Mouse (Mus musculus) left cerebral cortex, postnatal 25 days (tissue): ENCODE results near the gene Arl6ip4. TPM values are rescaled to one million over a fixed set of nuclear protein-coding genes. Genes with fewer than 3 reads are reported as not detected.

ENCODE experiments used
- DNase-seq, 2 experiments: peaks; one replicate each; pipeline ENCODE4 v3.0.0; 2022; ENCODE audit warnings: low spot score in 2 of 2, mixed read lengths in 1 of 2
- intact Hi-C: fragments of 180-260 bp; cut with DNase I; formaldehyde crosslinking; loops from one replicate; pipeline ENCODE4 v1.15.1; 2025
- total RNA-seq, 2 experiments: library from RNA; stranded (reverse); gene quantifications; 2 replicates each; pipeline ENCODE4 v1.2.3; 2021

Gene Arl6ip4
- 10 to 100 TPM; 45.9 to 57.4 TPM for total RNA-seq

DNA sequence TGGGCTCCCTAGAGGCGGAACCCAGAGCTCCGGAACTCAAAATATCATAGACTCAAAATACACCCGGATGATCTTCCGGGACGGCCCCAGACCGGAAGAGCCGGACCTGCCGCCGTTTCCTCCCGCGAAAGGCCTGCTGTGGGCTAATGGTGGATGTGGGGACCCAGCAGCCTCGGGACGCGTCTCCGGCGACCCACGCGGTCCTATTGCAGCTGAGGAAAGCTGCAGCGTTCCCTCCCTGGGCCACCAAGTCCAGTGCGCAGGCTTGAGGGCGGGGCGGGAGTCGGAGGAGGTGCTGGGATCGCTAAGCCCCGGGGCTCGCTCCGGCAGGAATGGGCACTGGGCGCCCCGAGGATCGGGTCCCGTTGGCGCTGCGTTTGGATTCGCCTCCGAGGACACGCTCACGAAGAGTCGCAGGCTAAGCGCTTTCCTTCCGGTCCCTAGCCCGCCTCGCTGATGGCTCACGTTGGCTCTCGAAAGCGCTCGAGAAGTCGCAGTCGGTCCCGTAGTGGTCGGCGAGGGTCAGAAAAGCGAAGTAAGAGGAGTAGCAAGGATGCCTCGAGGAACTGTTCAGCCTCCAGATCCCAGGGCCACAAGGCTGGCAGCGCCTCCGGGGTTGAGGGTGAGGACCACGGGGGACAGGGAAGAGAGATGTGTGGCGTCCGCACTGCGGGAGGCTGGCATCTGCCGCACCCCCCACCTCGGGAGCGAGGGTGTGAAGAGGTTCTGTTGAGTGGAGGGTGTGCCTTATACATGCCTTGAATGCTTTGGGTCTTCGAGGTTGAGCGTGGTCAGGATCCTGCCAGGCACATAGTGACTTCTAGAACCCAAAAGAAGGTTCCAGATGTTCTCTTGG lies at the start of gene Arl6ip4:
Arl6ip4 (plus strand) TSS at position 100 of the 856 bp plus-strand sequence.
- peak; percentile 80 to 84 for DNase-seq
- intact Hi-C loops = no loop called here

DNA sequence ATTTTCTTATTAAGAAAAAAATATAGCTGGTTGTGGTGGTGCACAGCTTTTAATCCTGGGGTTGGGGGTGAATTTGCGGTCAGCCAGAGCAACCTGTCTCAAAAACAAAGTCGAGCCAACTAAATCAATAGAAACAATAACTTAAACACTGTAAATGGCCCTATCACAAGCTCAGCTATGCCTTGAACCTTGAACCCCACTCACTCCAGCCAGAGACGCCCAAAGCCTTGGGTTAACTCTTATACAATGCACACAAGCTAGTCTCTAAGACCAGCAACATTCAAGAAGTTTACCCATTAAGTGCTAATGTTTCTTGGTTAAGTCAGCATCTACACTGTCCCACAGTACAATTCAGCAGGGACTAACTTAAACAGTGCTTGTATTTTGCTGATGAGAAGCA lies 46.2 kb upstream of the Arl6ip4 start:
- intact Hi-C loops = no loop called here
- no peak for DNase-seq

DNA sequence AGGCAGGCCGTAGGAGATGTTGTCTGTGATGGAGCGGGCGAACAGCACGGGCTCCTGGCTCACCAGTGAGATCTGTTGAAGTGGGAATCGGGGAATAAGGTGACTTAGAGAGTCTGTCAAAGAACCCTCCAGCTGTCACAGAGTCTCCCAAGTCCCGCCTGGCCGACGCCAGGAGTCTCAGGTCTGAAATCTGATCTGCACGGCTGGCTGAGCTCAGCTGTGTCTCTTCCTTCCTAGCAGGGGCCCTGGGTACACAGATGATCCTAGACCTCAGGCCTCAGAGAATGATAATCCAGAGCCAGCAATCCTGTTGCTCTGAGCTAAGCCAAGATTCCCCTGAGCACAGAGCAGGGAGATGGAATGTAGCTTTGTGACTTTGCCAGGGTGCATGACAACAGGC lies 42.2 kb upstream of the Arl6ip4 start:
- DNase-seq = no peak
- intact Hi-C loops = no loop called here

DNA sequence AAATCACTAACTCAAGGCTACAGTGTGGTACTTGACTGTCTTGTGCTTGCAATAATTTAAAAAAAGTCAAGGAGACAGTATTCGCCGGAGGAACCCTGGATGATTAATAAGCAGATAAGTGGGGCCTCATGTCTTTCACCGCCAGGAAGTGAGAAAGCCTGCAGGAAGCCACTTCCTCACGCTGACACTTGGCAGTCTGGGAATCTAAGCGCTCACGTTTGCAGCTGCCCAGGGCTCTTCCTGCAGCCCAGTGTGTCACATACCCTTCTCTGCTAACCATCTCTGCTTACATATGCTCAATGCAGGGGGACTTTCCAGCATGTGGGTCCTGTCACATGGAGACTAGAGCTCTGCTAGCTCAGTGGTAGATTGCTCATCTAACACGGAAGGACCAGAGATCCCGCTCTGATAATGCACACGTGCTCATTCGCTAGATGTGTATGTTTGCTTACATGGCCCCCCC lies 41.0 kb upstream of the Arl6ip4 start:
- intact Hi-C loops = no loop called here

DNA sequence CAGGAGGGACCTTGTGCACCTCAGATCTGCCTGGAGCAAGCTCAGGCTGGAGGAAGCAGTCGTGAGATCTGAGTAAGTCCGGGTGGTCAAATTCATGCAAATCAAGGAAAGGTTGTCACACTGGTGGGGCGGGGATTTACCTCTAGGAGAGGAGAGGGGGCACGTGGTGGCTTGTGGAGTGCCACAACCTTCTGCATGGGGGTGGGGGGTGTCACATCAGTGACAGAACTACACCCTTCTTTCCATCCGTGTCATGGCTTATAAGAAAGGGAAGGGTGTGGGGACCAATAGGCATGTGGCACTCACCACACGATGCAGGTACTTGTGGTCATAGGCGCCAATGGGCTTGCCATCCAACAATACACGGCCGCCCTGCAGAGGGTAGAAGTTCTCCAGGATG lies 40.2 kb upstream of the Arl6ip4 start:
- DNase-seq = no peak
- intact Hi-C loops = no loop called here

More for the DNA sequence above, 41.0 kb upstream of the Arl6ip4 start:
- DNase-seq = no peak

DNA sequence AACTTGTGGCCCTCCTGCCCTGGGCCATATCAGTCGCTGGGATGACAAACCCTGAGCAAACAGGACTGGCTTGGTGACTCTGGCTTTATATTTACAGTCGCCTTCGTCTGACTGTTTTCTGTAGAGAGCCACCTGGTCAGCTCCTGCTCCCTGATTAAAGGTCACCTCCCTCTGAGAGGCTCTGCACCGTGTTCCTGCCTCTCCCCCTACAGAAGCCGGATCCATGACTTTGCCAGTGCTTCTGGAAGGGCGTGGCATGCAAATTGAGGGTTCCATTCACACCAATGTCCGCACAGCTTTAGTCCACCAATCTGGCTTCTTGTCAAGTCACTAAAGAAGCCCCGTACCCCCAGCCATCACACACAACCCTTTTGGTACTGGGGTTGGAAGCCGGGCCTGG lies 39.3 kb upstream of the Arl6ip4 start:
- no peak for DNase-seq
- intact Hi-C loops = no loop called here

DNA sequence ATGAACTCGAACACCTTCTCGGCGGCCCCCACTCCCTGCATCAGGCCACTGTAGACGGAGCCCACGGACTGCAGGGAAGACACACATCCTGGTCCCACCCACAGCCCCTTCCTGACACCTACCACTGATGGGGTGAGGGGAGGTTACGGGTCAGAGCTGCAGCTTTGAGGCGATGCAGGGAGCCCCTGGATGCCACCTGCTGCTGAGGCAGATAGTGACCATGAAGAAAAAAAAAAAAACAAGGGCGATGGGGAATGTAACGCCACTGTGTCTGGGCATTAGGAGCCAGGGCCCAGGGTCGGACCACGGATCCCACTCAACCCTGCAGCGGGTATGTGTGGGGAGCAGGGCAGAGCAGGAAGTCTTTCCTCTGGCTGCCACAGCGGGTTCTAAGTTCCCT lies 38.6 kb upstream of the Arl6ip4 start:
- DNase-seq = no peak
- intact Hi-C loops = no loop called here

DNA sequence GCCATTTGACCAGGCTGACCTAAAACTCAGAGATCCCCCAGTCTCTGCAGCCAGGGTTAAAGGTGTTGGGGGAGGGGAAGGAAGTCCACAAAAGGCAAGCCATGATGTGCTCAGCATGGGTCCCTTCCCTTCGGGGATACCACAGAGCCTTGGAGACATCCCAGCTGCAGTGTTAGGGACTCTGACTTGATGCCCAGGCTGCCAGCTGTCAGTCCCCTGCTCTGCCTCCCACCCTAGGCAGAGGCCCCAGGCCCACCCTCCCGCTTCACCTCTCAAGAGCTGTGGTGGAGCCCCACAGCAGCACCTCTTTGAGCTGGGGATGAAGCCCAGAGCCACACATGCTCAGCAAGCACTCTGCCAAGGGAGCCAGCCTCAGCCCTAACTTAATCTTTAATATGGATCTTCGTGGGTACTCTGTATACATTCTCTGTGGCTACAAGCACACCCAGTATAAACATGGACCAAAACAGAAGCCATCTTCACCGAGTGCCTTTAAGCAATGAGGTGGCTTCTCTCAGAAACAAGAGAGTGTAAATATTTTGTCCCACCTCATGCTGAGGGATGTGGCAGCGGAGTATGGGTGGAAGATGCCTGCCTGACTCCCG lies 37.9 kb upstream of the Arl6ip4 start:
- no peak for DNase-seq
- intact Hi-C loops = no loop called here

DNA sequence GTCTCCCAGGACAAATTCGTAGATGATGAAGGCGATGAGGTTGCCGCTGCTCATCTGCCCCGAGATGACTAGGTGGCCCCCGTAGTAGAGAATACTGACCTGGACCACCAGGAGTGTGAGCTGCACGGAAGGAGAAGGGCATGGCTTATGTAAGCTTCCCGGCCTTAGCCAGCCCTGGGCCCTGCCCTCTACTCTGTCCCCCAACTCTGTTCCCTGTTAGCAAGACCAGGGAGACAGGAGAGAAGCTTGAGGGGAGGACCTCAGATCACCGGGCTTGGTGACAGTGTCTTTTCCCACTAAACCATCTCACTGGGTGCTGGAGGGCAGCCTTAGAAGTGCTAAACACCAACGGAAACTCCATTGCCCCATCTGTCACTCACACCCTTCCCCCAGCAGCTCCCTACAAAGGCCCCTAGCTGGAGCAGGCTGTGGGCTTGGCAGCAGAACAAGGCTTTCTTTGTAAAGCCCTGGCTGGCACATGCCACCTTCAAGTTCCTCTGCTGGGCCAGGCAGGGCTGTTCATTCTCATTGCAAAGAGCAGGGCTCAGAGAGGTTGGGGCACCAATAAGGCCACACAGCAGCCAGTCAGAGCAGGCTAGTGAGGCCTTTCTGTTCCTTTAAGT lies 37.0 kb upstream of the Arl6ip4 start:
- intact Hi-C loops = no loop called here
- peak; percentile 65 to 87 for DNase-seq

DNA sequence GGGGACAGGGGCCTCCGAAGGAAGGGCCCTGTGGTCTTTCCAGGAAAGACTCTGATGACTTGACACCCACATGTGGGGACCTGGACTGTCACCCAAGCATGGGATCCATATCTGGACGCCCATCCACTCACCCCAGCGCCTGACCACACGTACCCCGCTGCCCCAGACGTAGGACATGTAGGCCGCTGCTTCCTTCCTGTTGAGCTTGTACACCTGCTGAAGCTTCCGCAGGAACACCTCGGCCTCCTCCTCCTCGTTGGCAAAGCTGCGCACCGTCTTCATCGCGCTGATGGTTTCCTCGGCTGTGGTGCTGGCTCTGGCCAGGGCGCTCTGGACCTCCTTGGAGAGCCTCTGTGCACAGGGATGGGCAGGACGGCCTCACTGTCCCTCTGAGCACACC lies 36.0 kb upstream of the Arl6ip4 start:
- DNase-seq = no peak
- intact Hi-C loops = loop anchor here (10.0 kb wide), 1 partner anchor 255 kb away; no protein-coding TSS in a partner anchor

DNA sequence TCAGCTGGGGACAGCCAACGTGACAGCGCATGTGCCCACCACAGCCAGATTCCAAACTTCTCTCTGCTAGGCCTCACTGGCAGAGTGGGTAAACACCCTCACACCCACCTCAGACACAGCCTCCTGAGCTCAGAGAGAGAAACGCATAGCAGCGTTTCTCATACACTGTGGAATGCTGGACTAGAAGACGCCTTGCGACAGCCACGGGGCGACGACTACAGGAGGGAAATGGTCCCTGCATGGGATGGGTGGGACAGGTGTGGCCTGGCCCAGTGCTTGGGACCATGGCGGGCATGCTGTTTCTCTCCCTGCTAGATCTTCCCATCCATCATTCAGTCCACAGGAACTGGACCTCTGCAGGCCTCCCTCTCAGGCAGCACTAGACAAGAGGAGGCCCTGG lies 33.4 kb upstream of the Arl6ip4 start:
- no peak for DNase-seq
- intact Hi-C loops = loop anchor here (10.0 kb wide), 1 partner anchor 258 kb away; no protein-coding TSS in a partner anchor

DNA sequence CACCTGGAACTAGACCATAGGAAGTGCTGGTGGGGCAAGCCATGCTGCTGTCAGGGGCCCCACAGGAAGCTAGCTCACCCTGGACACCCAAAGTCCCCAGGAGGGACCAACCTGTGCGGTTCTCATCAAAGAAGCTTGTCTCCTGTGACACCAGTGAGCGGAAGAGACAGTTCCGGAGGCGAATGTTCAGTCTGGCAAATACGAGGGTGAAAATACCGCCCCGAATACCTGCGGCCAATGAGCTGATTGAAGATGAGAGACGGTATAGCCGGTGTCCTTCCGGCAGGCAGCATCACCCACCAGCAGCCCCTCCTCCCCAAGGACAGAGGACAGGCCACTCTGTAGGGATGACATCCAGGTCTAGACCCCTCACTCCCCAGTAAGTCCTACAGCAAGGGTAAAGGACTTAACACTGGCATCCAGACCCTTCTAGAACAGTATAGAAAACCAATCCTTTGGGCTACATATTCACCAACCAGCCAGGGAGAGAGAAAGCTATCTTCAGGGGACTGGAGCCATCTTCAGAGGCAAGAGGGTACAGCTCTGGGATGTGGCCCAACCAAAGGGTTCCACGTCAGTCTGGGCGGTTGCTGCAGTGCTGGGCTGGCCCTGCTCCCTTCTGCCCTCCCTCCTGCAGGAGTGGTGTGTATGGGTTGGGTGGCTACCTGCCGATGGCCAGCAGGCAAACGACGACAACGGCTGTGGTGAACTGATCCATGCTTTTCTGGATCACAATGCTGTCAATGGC lies 32.8 kb upstream of the Arl6ip4 start:
- intact Hi-C loops = loop anchor here (10.0 kb wide), 1 partner anchor 258 kb away; no protein-coding TSS in a partner anchor
- no peak for DNase-seq

DNA sequence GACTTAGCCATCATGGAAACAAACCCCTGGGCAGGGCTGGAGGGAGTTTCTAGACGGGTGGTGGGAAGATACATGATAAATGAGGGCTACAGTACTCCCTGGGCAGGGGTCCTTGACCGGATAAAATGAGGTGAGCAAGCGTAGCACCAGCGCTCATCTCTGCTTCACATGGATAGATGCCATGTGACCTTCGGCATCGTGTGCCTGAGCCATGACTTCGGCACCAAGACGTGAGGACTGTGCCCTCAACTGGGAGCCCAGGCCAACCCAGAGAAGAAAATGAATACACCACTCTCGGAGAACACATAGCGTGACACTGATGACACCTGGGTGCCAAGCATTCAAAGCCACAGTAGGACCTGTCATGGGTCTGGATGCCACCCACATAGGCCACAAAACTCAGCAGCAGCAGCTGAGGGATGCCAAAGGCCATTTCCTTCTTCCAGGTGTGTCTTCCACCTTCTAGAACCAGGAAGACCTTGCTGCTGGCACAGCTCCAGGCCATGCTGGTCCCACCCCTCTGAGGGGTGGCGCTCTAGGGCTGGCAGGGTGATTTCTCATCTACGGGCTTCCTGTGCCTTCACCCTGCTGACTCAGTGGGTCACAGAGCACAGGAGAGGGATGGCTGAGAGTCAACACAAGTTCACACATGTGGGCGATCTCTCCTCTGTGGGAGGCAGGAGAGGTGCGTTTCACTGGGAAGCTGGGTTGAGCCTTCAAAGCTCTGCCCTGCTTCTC lies 31.9 kb upstream of the Arl6ip4 start:
- no peak for DNase-seq

DNA sequence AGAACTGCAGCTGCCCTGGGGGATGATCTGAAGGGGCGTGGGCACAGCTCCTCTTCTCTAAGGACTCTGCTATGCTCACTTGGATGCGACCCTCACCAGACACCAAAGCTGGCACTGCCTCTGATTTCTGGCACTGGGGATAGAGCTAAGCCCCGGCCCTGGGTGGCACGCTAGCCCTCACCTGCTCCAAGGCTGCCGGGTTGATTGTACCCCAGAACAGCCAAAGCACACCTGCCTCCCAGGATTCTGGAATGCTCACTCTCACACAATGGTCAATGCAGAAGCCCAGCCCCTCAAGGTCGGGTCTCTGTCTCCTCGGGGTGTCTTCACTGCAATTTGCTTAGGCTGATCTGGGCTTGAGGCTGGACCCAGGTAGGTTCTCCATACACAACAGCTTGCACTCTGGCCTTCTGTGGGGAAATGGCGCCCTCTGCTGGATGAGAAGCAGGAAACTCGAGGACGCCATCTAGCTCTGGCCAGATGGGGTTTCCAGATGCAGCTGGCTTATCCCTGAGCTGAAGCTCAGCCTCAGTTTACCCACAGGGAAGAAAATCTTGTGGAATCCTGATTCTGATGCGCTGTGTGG lies 31.2 kb upstream of the Arl6ip4 start:
- DNase-seq = peak; percentile 82 to 87
- intact Hi-C loops = loop anchor here (1.0 to 10.0 kb wide), 3 partner anchors 84 to 260 kb away; no protein-coding TSS in a partner anchor

More for the DNA sequence above, 31.9 kb upstream of the Arl6ip4 start:
- intact Hi-C loops = loop anchor here (2.0 to 10.0 kb wide), 2 partner anchors 137 to 259 kb away; no protein-coding TSS in a partner anchor

DNA sequence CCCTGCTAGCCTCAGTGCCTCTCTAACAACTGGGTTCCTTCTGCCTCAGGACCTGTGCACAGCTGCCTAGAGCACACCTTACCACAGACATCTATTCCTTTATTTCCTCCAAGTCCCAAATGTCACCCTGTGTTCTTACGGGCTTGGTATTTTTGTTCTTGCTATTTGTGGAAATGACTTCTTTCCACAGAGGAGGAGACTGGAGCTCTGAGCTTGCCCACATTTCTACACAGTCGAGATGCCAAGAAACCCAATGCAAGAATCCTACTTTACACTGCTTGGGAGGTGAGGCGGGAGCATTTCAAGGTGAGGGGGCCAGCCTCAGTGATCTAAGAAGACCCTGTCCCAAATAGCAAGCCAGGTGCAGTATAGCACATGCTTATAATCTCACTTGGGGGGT lies 30.4 kb upstream of the Arl6ip4 start:
- intact Hi-C loops = loop anchor here (1.0 to 10.0 kb wide), 3 partner anchors 85 to 261 kb away; no protein-coding TSS in a partner anchor
- DNase-seq = peak in 1 of 2 experiments; percentile 77

DNA sequence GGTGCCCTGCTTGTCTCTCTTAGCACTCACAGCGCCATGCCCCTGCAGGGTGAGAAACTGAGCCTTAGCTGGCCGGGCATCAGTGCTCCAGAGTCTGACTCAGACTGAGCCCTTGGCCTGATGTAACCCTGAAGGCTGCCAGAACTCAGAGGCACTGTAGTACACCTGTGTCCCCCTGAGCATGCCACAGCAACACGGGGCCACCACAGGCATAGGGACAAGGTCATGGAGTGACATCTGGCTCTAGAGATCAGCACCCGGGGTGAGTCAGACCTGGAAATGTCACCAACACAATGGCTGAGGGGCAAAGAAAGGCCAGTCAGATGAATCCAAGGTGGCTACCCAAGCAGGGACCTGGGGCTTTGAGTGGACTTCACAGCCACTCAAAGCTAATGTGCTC lies 29.0 kb upstream of the Arl6ip4 start:
- intact Hi-C loops = loop anchor here (10.0 kb wide), 1 partner anchor 262 kb away; no protein-coding TSS in a partner anchor
- DNase-seq = no peak

DNA sequence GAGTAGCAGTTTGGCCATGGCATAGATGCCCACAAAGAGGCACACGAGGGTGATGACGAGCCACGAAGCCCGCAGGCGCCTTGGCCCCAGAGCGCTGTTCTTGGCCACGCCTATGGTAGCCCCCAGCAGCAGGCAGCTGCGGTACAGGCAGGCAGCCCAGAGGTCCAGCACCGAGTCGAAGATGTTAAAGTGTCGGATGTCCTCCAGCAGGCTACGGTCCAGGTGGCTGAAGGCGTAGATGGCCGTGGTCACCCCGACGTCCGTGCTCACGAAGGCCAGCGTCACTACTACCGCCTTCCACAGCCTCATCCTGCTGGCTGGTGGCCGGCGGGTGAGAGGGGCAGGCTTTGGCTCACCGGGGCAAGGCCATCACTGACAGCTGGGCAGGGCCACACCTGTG lies 26.0 kb upstream of the Arl6ip4 start:
- intact Hi-C loops = loop anchor here (10.0 kb wide), 1 partner anchor 265 kb away; no protein-coding TSS in a partner anchor
- DNase-seq = no peak

DNA sequence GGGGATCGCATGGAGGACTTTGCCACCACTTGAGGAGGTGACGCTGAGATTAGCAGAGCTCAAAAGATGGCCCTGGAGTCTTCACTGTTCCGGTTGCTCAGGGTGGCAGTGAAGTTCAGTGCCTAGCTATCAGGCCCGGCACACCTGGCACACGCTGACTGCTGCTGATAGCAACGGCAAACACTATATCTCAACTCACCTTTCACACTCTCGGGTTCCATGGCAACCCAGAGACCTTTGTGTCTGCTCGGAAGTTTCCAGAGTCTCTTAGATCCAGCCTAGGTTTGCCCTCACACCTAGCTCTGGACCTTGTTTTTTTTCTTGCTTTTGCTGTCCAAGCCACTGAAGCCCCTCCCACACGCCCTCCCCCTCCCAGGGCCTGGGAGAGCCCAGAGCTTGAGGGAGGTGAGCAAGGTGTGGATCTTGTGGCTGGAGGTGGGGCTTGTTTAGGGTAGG lies 23.9 kb upstream of the Arl6ip4 start:
- no peak for DNase-seq
- intact Hi-C loops = no loop called here
